Mouse (Mus musculus) CD4-positive helper T cell, adult 2 months (primary cell): ENCODE data around the gene Ptpre.

Source experiments
- DNase-seq: peaks from one replicate; pipeline ENCODE4 v3.0.0-alpha.2; 2012; ENCODE audit warnings: low read depth, missing footprints, low spot score

Ptpre gene

DNA sequence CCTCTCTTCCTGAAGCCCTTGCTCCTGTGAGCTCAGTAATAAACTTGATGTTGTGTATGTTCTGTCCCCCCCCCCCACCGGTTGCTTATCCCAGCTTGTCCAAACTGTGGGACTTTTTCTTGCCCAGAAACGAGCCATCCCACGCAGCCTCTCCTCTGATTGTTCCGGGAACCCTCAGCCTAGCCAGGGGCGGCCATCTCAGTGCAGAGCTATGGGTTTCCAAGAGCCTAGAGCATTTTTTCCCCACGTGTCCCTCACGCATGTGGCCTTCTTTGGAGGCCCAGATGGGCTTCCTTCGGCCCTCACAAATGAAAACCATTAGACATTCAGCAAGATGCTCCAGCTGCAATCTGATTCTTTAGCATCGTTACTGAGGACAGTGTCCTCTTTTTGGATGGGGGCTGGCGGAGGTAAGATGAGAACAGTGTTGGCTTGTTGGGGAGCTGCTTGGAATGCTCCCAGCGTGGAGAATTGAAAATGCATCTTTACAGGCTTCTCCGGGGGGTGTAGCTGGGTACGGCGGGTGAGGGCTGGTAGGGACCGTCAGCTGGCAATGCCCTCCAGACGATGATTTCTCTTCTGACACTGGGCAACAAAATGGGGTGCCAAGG lies 41.5 kb downstream of the Ptpre start:
- no peak for DNase-seq

GRCm38 (mm10) chr7:135580306-135581091 lies 43.2 kb downstream of the Ptpre start:
- DNase-seq: peak; percentile 62

GRCm38 (mm10) chr7:135581128-135581527 lies 43.8 kb downstream of the Ptpre start:
- DNase-seq: peak; percentile 48

GRCm38 (mm10) chr7:135585125-135585687 lies 47.9 kb downstream of the Ptpre start:
- no peak for DNase-seq

DNA sequence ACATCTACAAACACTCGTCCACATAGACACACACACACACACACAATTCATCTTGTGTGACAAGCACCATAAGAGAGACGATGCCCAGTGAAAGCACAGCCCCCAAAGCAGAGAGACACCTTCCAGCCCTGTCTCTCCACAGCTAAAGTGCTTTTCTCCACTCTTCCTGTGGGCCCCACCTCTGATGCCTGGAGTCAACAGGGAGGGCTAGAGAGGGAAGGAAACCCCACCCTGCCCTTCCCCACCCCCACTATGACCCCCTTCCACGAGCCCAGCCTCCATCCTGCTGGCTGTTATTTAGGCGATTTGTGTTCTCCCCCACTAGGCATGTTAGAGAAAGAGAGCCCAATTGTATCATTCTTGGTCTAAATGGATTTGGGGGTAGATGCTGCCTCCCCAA lies 49.1 kb downstream of the Ptpre start:
- DNase-seq: no peak

DNA sequence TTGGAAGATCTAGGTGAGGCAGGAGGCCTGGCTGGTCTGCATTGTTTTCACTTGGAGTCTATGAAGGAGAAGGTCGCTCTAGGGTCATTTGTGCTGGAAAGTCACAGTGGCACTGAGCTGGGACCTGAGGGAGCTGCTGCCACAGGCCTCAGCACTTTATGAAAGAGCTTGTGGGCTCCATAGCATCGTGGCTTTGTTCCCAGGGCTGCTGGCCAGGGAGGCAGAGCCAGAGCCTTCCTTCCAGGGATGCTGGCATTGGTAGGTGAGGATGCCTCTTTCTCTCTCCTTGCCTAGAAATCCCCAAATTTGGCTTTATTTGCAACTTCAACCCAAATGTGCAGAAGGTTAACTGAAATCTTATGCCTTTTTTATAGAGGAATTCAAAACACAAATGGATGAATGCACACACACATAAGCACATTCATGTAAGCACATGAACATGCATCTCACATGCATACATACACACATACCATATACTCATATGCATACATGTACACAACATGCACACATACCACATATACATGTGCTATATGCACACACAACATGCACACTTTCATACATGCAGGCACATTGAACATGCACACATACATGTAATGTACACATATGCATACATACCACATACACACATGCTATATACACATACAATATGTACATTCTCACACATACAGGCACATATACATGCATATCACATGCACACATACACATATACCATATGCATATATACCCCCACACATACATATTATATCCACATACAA lies 50.7 kb downstream of the Ptpre start:
- DNase-seq: no peak

- peak; percentile 67 for DNase-seq
Measured at GRCm38 (mm10) chr7:135588620-135589309, 51.5 kb downstream of the Ptpre start.

DNA sequence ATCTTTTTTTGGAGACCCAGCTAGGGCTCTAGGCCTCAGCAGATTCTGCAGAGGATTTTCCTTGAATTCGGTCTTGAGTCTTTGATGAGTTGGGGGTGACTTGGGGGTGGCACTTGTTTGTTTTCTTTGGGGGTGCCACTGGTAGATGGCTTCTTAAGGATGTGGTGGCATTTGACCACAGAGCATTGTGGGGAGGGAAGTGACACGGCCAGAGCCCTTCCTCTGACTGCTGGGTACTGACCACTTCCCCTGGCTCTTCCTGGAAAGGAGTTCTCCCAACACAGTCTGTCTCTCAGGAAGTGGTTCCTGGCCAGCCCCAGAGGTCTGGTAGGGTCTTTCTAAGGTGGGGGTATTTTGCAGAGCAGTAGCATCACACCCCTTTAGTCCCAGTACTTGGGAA lies 54.2 kb downstream of the Ptpre start:
- peak; percentile 30 for DNase-seq

- no peak for DNase-seq
Measured at GRCm38 (mm10) chr7:135593286-135593685, 56.0 kb downstream of the Ptpre start.

DNA sequence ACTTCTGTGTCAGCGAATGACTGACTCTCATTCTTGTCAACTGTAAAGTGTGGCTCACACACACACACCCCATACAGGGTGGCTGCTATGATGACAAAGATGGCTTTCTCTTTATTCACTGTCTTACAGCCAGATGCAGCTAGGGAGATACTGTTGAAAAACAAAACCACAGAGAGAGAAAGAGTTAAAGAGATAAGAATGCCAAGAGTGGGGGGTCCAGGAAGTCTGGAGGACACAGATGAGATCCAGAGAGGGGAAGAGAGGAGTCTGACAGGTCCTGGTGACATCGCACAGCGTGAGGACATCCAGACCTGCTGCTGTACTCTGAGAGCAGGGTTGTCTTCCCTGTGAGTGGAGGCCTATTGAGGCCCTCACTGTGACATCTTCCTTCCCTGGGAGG lies 56.5 kb downstream of the Ptpre start:
- DNase-seq: no peak

DNA sequence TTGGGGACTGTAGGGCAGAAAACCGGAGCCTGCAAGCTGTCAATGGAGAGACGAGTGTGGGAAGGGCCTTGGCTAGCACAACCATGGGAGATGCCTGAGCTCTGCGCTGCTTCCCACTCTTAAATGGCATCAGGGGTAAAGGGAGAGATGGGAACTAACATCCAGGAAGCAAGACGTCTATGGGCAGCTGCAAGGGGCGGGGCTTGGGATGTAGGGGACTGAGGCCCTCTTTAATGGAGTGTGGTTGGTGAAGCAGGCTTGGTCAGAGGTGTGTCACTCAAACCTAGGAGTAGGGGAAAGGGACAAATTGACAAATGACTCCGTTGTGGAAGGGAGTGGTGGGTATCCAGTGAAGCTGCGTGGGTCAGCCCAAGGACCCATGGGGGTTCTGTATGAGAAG lies 57.4 kb downstream of the Ptpre start:
- DNase-seq: no peak

GRCm38 (mm10) chr7:135595640-135596174 lies 58.4 kb downstream of the Ptpre start:
- DNase-seq: no peak

DNA sequence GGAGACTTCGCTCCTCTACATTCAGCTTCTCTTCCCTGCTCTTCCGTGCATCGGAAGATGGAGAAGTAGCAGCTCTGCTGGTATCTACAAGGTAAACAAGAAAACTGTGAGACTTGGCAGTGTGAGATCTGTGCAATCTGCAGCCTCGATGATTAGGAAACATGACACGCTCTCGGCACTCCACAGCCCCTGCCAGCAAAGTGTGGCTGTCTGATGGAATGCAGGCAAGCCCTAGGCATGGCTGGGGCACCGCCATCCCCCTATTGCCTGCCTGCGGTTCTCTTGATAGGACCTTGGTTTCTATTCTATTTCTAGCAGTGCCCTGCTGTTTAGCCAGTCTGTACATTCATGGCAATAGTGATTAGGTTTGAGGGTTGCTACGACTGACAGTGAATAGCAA lies 59.7 kb downstream of the Ptpre start:
- DNase-seq: no peak

DNA sequence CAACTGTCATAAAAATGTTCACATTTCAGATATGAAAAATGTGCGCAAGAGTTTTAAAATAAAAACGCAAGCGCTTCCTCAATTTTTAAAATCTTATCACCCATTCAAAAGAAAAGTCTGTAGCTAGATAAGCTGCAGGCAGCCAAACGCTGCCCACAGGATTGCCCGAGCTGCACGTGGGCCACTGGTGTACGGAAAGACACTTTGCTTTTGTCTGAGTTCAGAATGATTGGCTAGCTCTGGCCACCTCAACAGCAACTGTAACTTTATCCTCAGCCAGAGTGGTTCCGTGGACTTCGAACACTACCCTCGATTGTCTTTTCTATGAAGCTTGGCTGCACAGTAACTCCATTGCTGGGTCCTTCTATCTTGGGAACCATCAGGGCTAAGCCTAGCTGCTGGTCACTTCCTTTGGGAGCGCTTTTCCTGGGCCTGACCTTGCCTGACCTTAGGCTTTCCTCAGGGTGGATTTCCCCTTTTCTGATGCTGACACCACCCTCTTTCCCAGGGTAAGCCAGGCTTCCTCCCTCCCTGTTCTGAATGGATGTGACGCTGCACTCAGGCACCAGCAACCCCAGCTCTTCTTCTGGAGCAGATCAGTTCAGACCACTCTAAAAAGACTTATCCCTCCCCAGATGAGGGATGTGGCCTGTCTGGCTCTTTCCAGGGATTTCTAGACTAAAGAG lies 60.5 kb downstream of the Ptpre start:
- DNase-seq: no peak

DNA sequence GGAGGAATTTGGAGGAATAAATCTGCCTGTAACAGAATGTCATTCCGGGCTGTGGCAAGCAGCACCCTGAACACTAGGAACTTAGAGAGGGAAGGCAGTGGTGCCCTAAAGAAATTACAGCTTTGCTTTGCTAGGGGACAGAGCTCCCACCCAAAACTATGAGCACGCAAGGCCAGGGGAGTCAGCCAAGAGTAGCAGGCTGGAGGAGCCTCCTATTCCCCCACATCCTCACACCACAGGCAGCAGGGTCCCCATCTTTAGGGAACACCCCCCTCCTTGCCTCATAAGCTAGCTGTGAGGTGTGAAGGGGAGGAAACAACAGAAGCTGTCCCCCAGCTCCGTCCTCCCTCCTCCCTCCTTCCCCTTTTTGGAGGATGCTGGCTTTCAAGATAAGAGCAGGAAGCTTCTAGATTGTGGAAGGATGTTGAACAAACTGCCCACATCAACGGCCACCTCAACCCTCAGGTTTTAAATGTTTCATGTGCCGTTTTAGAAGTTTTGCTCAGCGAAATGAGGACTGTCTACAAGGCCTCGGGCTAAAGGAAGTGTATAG lies 61.1 kb downstream of the Ptpre start:
- peak; percentile 43 for DNase-seq

GRCm38 (mm10) chr7:135600076-135600475 lies 62.8 kb downstream of the Ptpre start:
- DNase-seq: no peak

- no peak for DNase-seq
Measured at GRCm38 (mm10) chr7:135601607-135602006, 64.3 kb downstream of the Ptpre start.

DNA sequence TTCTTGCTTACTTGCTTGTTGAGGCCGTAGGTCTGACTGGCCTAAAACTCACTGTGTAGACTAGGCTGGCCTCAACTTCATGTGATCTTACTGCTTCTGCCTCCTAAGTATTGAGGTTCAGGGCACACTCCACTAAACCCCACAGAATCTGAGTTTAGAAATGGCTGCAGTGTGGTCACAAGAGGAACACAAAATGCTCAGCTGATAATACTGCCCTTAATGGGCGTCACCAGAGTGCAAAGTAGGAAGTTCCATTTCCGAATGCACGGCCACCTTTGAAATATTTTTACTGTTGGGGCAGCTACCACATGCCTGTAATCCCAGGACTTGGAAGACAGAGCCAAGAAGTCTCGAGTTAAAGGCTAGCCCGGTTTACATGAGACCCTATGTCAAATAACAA lies 65.0 kb downstream of the Ptpre start:
- DNase-seq: no peak

GRCm38 (mm10) chr7:135602881-135603523 lies 65.7 kb downstream of the Ptpre start:
- no peak for DNase-seq
